Mouse (Mus musculus) adrenal gland, adult 2 months (tissue): ENCODE measurements at regions not wholly inside any gene's neighbourhood (a gene's known extent, or its start where the extent isn't known, plus 50 kb on each side); places are given as distances from the start of the nearest gene placed in this dataset.

ENCODE experiments used
- DNase-seq: peaks from one replicate; pipeline ENCODE4 v3.0.0; 2021

DNA sequence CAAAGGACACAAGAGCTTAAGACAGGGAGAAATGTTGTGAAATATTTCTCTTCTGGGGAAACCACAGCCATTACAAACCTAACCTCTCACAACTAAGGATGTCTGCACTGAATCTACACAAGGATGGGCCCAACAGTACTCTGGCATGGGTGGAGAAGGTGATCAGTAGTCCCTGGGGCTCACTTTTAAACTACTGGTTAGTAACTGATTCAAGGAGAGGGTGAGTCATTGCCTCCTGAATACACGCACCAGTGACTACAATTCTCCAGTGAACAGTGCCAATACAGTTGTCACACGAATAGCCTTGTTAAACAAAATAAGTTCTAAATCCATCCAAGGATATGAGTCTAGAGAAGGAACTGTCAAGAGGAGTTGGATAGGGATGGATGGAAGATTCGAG lies 232.6 kb upstream of the Gm21830 start:
- DNase-seq = peak; percentile 11

DNA sequence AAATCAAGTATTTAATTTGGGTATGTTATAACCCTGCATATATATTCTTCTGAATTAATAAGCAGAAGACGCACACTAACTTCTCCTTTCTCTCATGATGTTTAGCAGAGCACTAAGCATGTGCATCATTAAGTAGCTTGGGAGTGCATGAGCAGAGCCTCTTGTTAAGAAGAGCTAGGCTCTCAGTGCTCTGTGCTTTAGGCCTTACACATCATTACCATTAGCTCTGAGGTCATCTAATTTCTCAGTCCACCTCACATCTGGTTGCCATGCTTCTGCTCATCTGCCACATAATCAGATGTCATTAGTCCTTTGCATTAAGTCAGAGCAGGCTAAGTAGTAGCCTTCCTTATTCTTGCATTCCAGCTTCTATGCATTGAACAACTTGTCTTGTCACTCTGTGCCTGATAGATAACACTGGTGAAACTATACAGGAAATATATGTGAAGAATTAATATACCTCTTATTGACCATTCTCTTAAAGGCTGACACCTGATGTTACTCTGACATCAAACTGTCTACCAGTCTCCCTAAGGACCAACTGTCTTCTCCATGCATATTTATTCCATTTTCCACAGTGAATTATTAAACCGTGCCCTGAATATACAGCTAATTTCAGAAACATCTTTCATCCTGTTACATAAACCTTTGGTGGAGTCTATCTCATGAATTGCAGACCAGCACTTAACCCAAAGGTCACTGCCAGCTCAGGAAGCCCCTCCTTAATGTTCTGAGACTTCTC lies 192.3 kb upstream of the Gm21830 start:
- no peak for DNase-seq

DNA sequence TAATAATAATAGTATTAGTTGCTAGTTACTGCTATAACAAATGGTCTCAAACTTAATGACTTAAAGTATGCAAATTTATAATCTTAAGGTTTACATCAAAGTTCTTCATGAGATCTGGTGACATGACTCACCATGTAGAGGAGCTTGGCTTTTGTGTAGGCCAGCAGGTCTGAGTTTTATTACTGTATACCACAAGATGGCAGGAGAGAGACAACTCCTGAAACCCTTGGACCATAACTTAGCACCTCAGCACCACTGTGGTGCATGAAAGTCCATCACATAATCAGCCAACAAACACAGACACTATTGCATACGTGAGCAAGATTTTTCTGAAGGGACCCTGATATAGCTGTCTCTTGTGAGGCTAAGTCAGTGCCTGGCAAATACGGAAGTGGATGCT lies 187.2 kb upstream of the Gm21830 start:
- DNase-seq = no peak

DNA sequence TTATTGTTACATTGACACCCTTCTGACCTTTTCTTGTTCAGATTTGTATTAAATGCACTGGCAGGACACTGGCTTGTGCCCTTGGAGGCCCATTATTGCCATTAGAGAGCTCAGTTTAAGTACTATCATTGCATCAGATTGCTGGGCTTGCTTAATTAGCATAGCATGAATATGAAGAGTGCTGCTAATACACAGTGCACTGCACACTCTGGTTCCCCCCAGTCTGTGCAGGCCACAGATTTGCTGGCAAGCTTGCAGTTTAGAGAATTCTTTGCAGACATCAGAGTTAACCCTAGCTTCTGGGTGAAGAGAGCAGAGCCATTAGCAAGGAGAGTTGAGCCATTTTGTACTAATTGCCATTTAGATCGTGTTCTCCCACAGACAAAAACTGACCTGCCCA lies 156.1 kb upstream of the Gm21830 start:
- no peak for DNase-seq
